Mouse (Mus musculus) lung, postnatal 0 days (tissue): ENCODE measurements around the gene Sulf2.

Experiments
- CTCF ChIP-seq: IDR thresholded peaks from 2 replicates; pipeline ENCODE4 v1.5.1; 2016; ENCODE audit warnings: antibody characterized with exemption, mild to moderate bottlenecking
- EP300 ChIP-seq: IDR thresholded peaks from 2 replicates; pipeline ENCODE4 v1.6.1; 2016; ENCODE audit warnings: antibody characterized with exemption, mild to moderate bottlenecking, control low read depth

DNA sequence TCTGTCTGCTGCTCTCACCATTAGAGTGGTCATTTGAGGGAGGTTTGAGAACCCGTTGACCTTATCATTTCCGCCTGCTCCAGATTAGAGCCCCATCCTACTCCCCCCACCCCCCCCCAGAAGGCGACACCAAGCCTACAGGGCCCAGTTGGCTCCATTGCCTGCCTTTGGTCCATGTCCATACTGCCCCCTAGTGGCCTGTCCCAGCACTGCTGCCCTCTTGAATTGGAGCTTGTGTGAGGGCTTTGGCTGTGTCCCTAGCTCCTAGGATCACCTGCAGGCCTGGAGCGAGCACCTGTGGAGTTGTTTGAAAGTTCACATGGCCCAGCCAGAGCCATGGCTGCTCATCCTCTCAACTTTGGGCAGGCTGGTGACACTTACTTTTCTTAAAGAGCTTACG is 73.3 kb downstream of the Sulf2 start:
- TF ChIP-seq CTCF (peak; percentile 89), EP300 (no peak)
